Mouse (Mus musculus) small intestine, adult 2 months (tissue): ENCODE measurements around the gene Fbll1.

Experiments used
- CTCF ChIP-seq: fragments of 200-500 bp; IDR thresholded peaks from 2 replicates; pipeline ENCODE4 v1.5.1; 2012; ENCODE audit warnings: low read depth, mild to moderate bottlenecking, control low read depth, inconsistent platforms, low read length, moderate library complexity, mixed read lengths; ENCODE audit not compliant: insufficient replicate concordance, insufficient read length; ENCODE audit errors: extremely low read depth
- POLR2A ChIP-seq: fragments of 200-500 bp; IDR thresholded peaks from 2 replicates; pipeline ENCODE4 v1.6.1; 2012; ENCODE audit warnings: low read depth, mild to moderate bottlenecking, control low read depth, inconsistent platforms, low read length, moderate library complexity

DNA sequence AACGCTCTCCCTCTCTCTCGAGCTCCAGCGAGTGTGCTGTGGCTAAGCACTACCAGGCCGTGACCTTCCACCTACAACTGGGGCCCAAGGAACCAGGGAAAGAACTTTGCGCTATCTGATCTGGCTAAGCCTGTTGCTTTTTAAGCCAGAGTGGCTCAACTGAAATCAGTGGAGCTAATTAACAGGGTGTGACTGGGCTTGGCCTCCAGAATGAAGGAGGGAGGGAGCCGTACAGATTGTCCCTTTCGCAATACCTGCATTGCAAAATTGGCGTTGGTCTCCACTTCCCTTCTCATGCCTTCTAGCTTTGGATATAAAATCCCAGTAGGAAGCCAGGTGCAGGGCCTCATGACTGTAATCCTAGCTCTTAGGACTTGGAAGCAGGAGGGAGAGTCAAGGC lies 48.1 kb downstream of the Fbll1 start:
- TF ChIP-seq CTCF, result no peak
- no peak for TF ChIP-seq POLR2A
